Mouse (Mus musculus): Measurements from ENCODE around the gene Sh3glb1.

DNA sequence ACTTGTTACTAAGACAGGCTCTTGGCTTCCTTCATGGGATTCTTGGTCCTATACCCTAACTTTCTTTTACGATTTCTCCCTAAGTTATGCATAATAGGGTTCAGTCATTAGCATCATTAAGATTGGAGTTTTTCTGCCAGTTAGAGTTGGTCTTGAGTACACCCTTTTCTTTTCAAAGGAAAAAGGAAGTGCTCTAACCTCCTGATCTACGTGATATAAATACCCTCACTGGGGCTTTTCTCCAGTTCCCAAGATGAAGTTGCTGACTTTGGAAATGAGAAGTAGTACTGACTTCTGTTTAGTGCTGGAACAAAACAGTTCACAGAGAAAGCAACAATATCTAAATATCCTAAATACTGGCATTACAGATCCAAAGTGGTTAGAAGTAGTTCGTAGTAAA is 22.2 kb downstream of the Sh3glb1 start:
- TF ChIP-seq CTCF (IDR thresholded peaks at IDR 0.05; ENCODE audit: borderline replicate concordance, control insufficient read depth, extremely low read depth, insufficient read depth, low read length, poor library complexity) (no peak), POLR2A (IDR thresholded peaks at IDR 0.05; ENCODE audit: control insufficient read depth, extremely low read depth, insufficient read depth, low read length, poor library complexity) (no peak)
